ENCODE assay signal across 8 mouse cellular contexts in genomic region chr7:97747787-97748497, GRCm38 (mm10). TPM values are rescaled to one million over a fixed set of nuclear protein-coding genes. Genes with fewer than 3 reads are reported as not detected.
DNase-seq lines count a peak whose midpoint lies in the region; ATAC-seq and TF ChIP-seq lines count a peak whose summit lies in the region.

No protein-coding gene starts in this region.

- DNase-seq in cerebellum, adult 2 months = peak; percentile 82 to 85
- peak; percentile 87 for DNase-seq in forebrain, postnatal 0 days
- peak; percentile 89 for DNase-seq in heart, postnatal 4 days
- peak; percentile 77 to 86 for DNase-seq in layer of hippocampus, adult 2 months (ENCODE audit: low spot score in 2 of 2)
- DNase-seq in lung, embryonic 14.5 days = peak; percentile 95
- DNase-seq in thymus, adult 2 months = peak; percentile 83

- H3K9ac ChIP-seq in ES-Bruce4 (ENCODE audit: low read depth, poor library complexity, severe bottlenecking) = no peak overlapping the region
- H3K9ac ChIP-seq in forebrain, postnatal 0 days = no peak overlapping the region
- H3K9ac ChIP-seq in lung, embryonic 14.5 days = peak overlapping the region; percentile 29

- no peak overlapping the region for H3K27ac ChIP-seq in ES-Bruce4 (ENCODE audit: insufficient read depth, low read length)
- no peak overlapping the region for H3K27ac ChIP-seq in cerebellum, adult 2 months (ENCODE audit: insufficient read depth, low read length)
- no peak overlapping the region for H3K27ac ChIP-seq in forebrain, postnatal 0 days (ENCODE audit: low read depth, low read length)
- H3K27ac ChIP-seq in layer of hippocampus, adult 2 months = peak overlapping the region; percentile 85
- H3K27ac ChIP-seq in lung, embryonic 14.5 days (ENCODE audit: low read depth) = no peak overlapping the region
- H3K27ac ChIP-seq in thymus, adult 2 months (ENCODE audit: control insufficient read depth, insufficient read depth, low read length) = peak overlapping the region; percentile 28; the same call in 1 of the 2 replicates

- no peaks in the 10 kb centered on the region for H3K27me3 ChIP-seq in ES-Bruce4 (ENCODE audit: control insufficient read depth, insufficient read depth, low read length, poor library complexity, severe bottlenecking)
- H3K27me3 ChIP-seq in cerebellum, adult 2 months (ENCODE audit: control insufficient read depth, insufficient read depth, low read length) = no peaks in the 10 kb centered on the region
- no peaks in the 10 kb centered on the region for H3K27me3 ChIP-seq in forebrain, postnatal 0 days (ENCODE audit: insufficient read depth, low read length)
- H3K27me3 ChIP-seq in lung, embryonic 14.5 days (ENCODE audit: insufficient read depth, low read length) = no peaks in the 10 kb centered on the region
- no peaks in the 10 kb centered on the region for H3K27me3 ChIP-seq in thymus, adult 2 months (ENCODE audit: control insufficient read depth, insufficient read depth, low read length)

- H3K4me1 ChIP-seq in ES-Bruce4 (ENCODE audit: control insufficient read depth, insufficient read depth, low read length) = peaks cover 4% of the 10 kb centered on the region
- H3K4me1 ChIP-seq in cerebellum, adult 2 months (ENCODE audit: control insufficient read depth, insufficient read depth, low read length) = no peaks in the 10 kb centered on the region
- no peaks in the 10 kb centered on the region for H3K4me1 ChIP-seq in forebrain, postnatal 0 days (ENCODE audit: insufficient read depth)
- 0 out of 2 replicates have a peak, but pooled peaks cover 2% of the 10 kb centered on the region for H3K4me1 ChIP-seq in lung, embryonic 14.5 days (ENCODE audit: insufficient read depth)
- H3K4me1 ChIP-seq in thymus, adult 2 months (replicated peaks; ENCODE audit: control insufficient read depth, insufficient read depth, low read length) = peaks cover 16% of the 10 kb centered on the region

- TF ChIP-seq EP300 in ES-Bruce4 (IDR thresholded peaks at IDR 0.05; ENCODE audit: insufficient read depth, low read depth, low read length) = no peak

- peak; percentile 95 for TF ChIP-seq CTCF in ES-Bruce4 (IDR thresholded peaks at IDR 0.05; ENCODE audit: low read depth, low read length)
- TF ChIP-seq CTCF in cerebellum, adult 2 months (IDR thresholded peaks at IDR 0.05; ENCODE audit: borderline replicate concordance, insufficient read depth, low read depth, low read length) = peak; percentile 89
- TF ChIP-seq CTCF in forebrain, postnatal 0 days (IDR thresholded peaks at IDR 0.05; ENCODE audit: low read depth) = peak; percentile 92
- peak; percentile 95 for TF ChIP-seq CTCF in layer of hippocampus, adult 2 months (conservative IDR thresholded peaks at IDR 0.05)
- peak; percentile 92 for TF ChIP-seq CTCF in lung, embryonic 14.5 days (IDR thresholded peaks at IDR 0.05; ENCODE audit: low read depth)
- TF ChIP-seq CTCF in thymus, adult 2 months (IDR thresholded peaks at IDR 0.05; ENCODE audit: borderline replicate concordance, control insufficient read depth, extremely low read depth, insufficient read depth, low read length, poor library complexity) = peak; percentile 91

- H3K4me2 ChIP-seq in forebrain, postnatal 0 days (ENCODE audit: low read depth) = peak overlapping the region; percentile 17; the same call in 1 of the 2 replicates
- peak overlapping the region; percentile 53 for H3K4me2 ChIP-seq in lung, embryonic 14.5 days

- 24% methylated on average over 28 of the region's 28 CpGs for WGBS in cerebellum, adult 2 months
- WGBS in forebrain, postnatal 0 days = 23% methylated on average over 28 of the region's 28 CpGs
- WGBS in lung, embryonic 14.5 days = 26% methylated on average over 28 of the region's 28 CpGs
- WGBS in thymus, adult 2 months = 23% methylated on average over 28 of the region's 28 CpGs

- no peak overlapping the region for H3K4me3 ChIP-seq in ES-Bruce4 (ENCODE audit: low read depth, low read length)
- H3K4me3 ChIP-seq in cerebellum, adult 2 months (replicated peaks; ENCODE audit: insufficient read depth, low read depth, low read length) = no peak overlapping the region
- no peak overlapping the region for H3K4me3 ChIP-seq in forebrain, postnatal 0 days (ENCODE audit: low read depth, low read length)
- H3K4me3 ChIP-seq in layer of hippocampus, adult 2 months = peak overlapping the region; percentile 23; the same call in 1 of the 2 replicates
- H3K4me3 ChIP-seq in lung, embryonic 14.5 days (ENCODE audit: low read depth, low read length) = no peak overlapping the region
- H3K4me3 ChIP-seq in thymus, adult 2 months (ENCODE audit: control insufficient read depth, insufficient read depth, low read length) = peak overlapping the region; percentile 40

- no peaks in the 10 kb centered on the region for H3K9me3 ChIP-seq in ES-Bruce4 (replicated peaks; ENCODE audit: control insufficient read depth, insufficient read depth, low read length, poor library complexity, severe bottlenecking)
- H3K9me3 ChIP-seq in forebrain, postnatal 0 days (ENCODE audit: low read length) = no peaks in the 10 kb centered on the region
- H3K9me3 ChIP-seq in lung, embryonic 14.5 days (ENCODE audit: low read depth, low read length) = no peaks in the 10 kb centered on the region

- peak; percentile 83 for ATAC-seq in forebrain, postnatal 0 days
- ATAC-seq in lung, embryonic 14.5 days (ENCODE audit: insufficient read depth) = peak; percentile 67
- peak; percentile 80 for ATAC-seq in neutrophil, adult 5-6 weeks (ENCODE audit: extremely low read depth, insufficient number of reproducible peaks, low FRiP score, poor library complexity, severe bottlenecking)

- no peaks in the 10 kb centered on the region for H3K36me3 ChIP-seq in ES-Bruce4 (ENCODE audit: control insufficient read depth, insufficient read depth, low read length, poor library complexity, severe bottlenecking)
- no peaks in the 10 kb centered on the region for H3K36me3 ChIP-seq in forebrain, postnatal 0 days (ENCODE audit: insufficient read depth)
- no peaks in the 10 kb centered on the region for H3K36me3 ChIP-seq in lung, embryonic 14.5 days (ENCODE audit: insufficient read depth)
- H3K36me3 ChIP-seq in thymus, adult 2 months (ENCODE audit: control insufficient read depth, insufficient read depth, low read length) = no peaks in the 10 kb centered on the region

- no peak for TF ChIP-seq POLR2A in ES-Bruce4 (IDR thresholded peaks at IDR 0.05; ENCODE audit: insufficient read depth, low read length)
- no peak for TF ChIP-seq POLR2A in cerebellum, adult 2 months (IDR thresholded peaks at IDR 0.05; ENCODE audit: borderline replicate concordance, insufficient read depth, low read length)
- peak; percentile 45; the same call in 1 of the 2 replicates for TF ChIP-seq POLR2A in thymus, adult 2 months (IDR thresholded peaks at IDR 0.05; ENCODE audit: control insufficient read depth, extremely low read depth, insufficient read depth, low read length, poor library complexity)

RNA-seq across cellular contexts. Expression of gene Aqp11, which starts 9.9 kb away (rescaled TPM):
- polyA plus RNA-seq in ES-Bruce4 (2011; ENCODE audit: insufficient read depth, insufficient read length, low read depth, missing spikeins) = 4.6 TPM in 2 replicates
- 13.9 and 14.4 TPM in 2 replicates for polyA plus RNA-seq in cerebellum, adult 2 months (2012; rRNA removed)
- 8.3 and 8.4 TPM in 2 replicates for total RNA-seq in forebrain, postnatal 0 days (2014; rRNA removed)
- 16.6 and 22.4 TPM in 2 replicates for polyA plus RNA-seq in forebrain, postnatal 0 days (2015; fragmentation: Nextera tagmentation; extraction: Ambion mirVana)
- 1 to 10 TPM; 1.1 to 1.9 TPM for total RNA-seq in heart, postnatal 4 days (2021)
- 10 to 100 TPM; 37.7 to 38.9 TPM for total RNA-seq in layer of hippocampus, adult 2 months (2021)
- 3.2 and 3.9 TPM in 2 replicates for polyA plus RNA-seq in lung, embryonic 14.5 days (2014; fragmentation: Nextera tagmentation; extraction: Ambion mirVana)
- 0.12 and 0.47 TPM in 2 replicates for total RNA-seq in neutrophil, adult 5-6 weeks (2017)
- polyA plus RNA-seq in thymus, adult 2 months (2012; rRNA removed) = 277 and 395 TPM in 2 replicates

RNA-seq across cellular contexts. Expression of gene Pak1, which starts 40.4 kb away (rescaled TPM):
- polyA plus RNA-seq in ES-Bruce4 (2011; ENCODE audit: insufficient read depth, insufficient read length, low read depth, missing spikeins) = 71.3 and 82.6 TPM in 2 replicates
- polyA plus RNA-seq in cerebellum, adult 2 months (2012; rRNA removed) = 363 and 385 TPM in 2 replicates
- 169 and 186 TPM in 2 replicates for total RNA-seq in forebrain, postnatal 0 days (2014; rRNA removed)
- polyA plus RNA-seq in forebrain, postnatal 0 days (2015; fragmentation: Nextera tagmentation; extraction: Ambion mirVana) = 132 and 135 TPM in 2 replicates
- 1 to 10 TPM in 1 of 2 experiments, under 1 TPM in 1; 0.91 to 1.8 TPM for total RNA-seq in heart, postnatal 4 days (2021)
- 100 to 1,000 TPM; 209 to 219 TPM for total RNA-seq in layer of hippocampus, adult 2 months (2021)
- 19.2 and 20.4 TPM in 2 replicates for polyA plus RNA-seq in lung, embryonic 14.5 days (2014; fragmentation: Nextera tagmentation; extraction: Ambion mirVana)
- 14.2 and 15.8 TPM in 2 replicates for total RNA-seq in neutrophil, adult 5-6 weeks (2017)
- polyA plus RNA-seq in thymus, adult 2 months (2012; rRNA removed) = 11.4 and 11.8 TPM in 2 replicates

RNA-seq across cellular contexts. Expression of gene Clns1a, which starts 51.5 kb away (rescaled TPM):
- 150 and 155 TPM in 2 replicates for polyA plus RNA-seq in ES-Bruce4 (2011; ENCODE audit: insufficient read depth, insufficient read length, low read depth, missing spikeins)
- polyA plus RNA-seq in cerebellum, adult 2 months (2012; rRNA removed) = 85.0 and 91.3 TPM in 2 replicates
- 107 and 110 TPM in 2 replicates for total RNA-seq in forebrain, postnatal 0 days (2014; rRNA removed)
- 178 and 200 TPM in 2 replicates for polyA plus RNA-seq in forebrain, postnatal 0 days (2015; fragmentation: Nextera tagmentation; extraction: Ambion mirVana)
- 10 to 100 TPM; 41.6 to 43.4 TPM for total RNA-seq in heart, postnatal 4 days (2021)
- 10 to 100 TPM; 91.0 to 94.3 TPM for total RNA-seq in layer of hippocampus, adult 2 months (2021)
- 213 and 214 TPM in 2 replicates for polyA plus RNA-seq in lung, embryonic 14.5 days (2014; fragmentation: Nextera tagmentation; extraction: Ambion mirVana)
- total RNA-seq in neutrophil, adult 5-6 weeks (2017) = 42.5 and 54.9 TPM in 2 replicates
- polyA plus RNA-seq in thymus, adult 2 months (2012; rRNA removed) = 60.8 and 63.3 TPM in 2 replicates

Comparison
In these comparisons a context has a peak if more than half of its experiments do, and no peak if none do; other contexts are left out.
1. H3K27ac ChIP-seq: peak in layer of hippocampus, adult 2 months (single experiment) and thymus, adult 2 months (single experiment); none in ES-Bruce4 (single experiment), cerebellum, adult 2 months (single experiment), forebrain, postnatal 0 days (single experiment) and lung, embryonic 14.5 days (single experiment).
2. H3K4me3 ChIP-seq: peak in layer of hippocampus, adult 2 months (single experiment) and thymus, adult 2 months (single experiment); none in ES-Bruce4 (single experiment), cerebellum, adult 2 months (single experiment), forebrain, postnatal 0 days (single experiment) and lung, embryonic 14.5 days (single experiment).
3. RNA of gene Aqp11, which starts 9.9 kb away (polyA plus RNA-seq): 277 to 395 TPM in thymus, adult 2 months; 16.6 to 22.4 TPM in forebrain, postnatal 0 days, 13.9 to 14.4 TPM in cerebellum, adult 2 months, 4.6 TPM in ES-Bruce4 and 3.2 to 3.9 TPM in lung, embryonic 14.5 days; every median in the first group is over 10 times any median in the second.
4. Peak in every context shown above with its lines, with median percentiles within 50 percentile points of each other: CTCF ChIP-seq, DNase-seq and ATAC-seq.